Mouse (Mus musculus) lung, postnatal 0 days (tissue): ENCODE data around the gene Serf2.

ENCODE experiments used
- CTCF ChIP-seq: IDR thresholded peaks from 2 replicates; pipeline ENCODE4 v1.5.1; 2016; ENCODE audit warnings: antibody characterized with exemption, mild to moderate bottlenecking
- EP300 ChIP-seq: IDR thresholded peaks from 2 replicates; pipeline ENCODE4 v1.6.1; 2016; ENCODE audit warnings: antibody characterized with exemption, mild to moderate bottlenecking, control low read depth

GRCm38 (mm10) chr2:121450093-121450492 lies 1.1 kb downstream of the Serf2 start:
- no peak for TF ChIP-seq EP300
- TF ChIP-seq CTCF, result peak; percentile 22
